ENCODE assay signal across 26 mouse cellular contexts in the genomic region with DNA sequence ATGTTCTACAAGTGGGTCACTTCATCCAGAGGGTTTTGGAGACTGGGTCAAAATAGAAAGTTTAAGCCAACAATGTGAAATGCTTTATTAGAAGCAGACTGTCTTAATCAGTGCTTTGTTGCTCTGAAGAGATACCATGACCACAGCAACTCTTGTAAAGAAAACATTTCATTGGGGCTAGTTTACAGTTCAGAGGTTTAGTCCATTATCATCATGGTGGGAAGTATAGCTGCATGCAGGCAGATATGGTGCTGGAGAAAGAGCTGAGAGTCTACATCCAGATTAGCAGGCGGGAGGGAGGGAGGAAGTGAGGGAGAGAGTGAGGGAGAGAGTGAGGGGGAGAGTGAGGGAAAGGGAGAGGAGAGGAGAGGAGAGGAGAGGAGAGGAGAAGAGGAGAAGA.
"Had no signal": no experiment of that assay in that cellular context is flagged by ENCODE, and none has a peak within 500 bp of the region (broad histone marks: within the 10 kb centered on the region; RNA-seq: fewer than 3 reads in every experiment).

No protein-coding gene starts in this region.

- H3K27ac ChIP-seq: embryonic facial prominence, embryonic 10.5 days; embryonic facial prominence, embryonic 12.5 days; embryonic facial prominence, embryonic 13.5 days; embryonic facial prominence, embryonic 15.5 days; forebrain, embryonic 10.5 days; forebrain, embryonic 13.5 days; forebrain, embryonic 15.5 days; gastrocnemius, adult 2 months; heart, adult 2 months; heart, embryonic 10.5 days had no signal

- DNase-seq: cerebellum, adult 9-10 months; cerebellum, postnatal 10 days; cerebellum, postnatal 14 days; cerebellum, postnatal 25 days; cerebellum, postnatal 36 days; embryo, embryonic 11 days; forebrain, postnatal 0 days; gastrocnemius, adult 2 months; gastrocnemius, postnatal 10 days; gastrocnemius, postnatal 14 days; gastrocnemius, postnatal 25 days; gastrocnemius, postnatal 36 days; heart, adult 11 months; heart, adult 18-20 months; heart, adult 2 months had no signal

- H3K4me3 ChIP-seq: embryonic facial prominence, embryonic 10.5 days; embryonic facial prominence, embryonic 12.5 days; embryonic facial prominence, embryonic 13.5 days; embryonic facial prominence, embryonic 15.5 days; erythroblast, embryonic 14.5 days; forebrain, embryonic 10.5 days; forebrain, embryonic 13.5 days; forebrain, embryonic 15.5 days; gastrocnemius, adult 2 months; heart, adult 2 months; heart, embryonic 10.5 days had no signal

- H3K9ac ChIP-seq: embryonic facial prominence, embryonic 12.5 days; embryonic facial prominence, embryonic 13.5 days; embryonic facial prominence, embryonic 15.5 days; forebrain, embryonic 13.5 days; forebrain, embryonic 15.5 days; forebrain, postnatal 0 days had no signal

- H3K4me2 ChIP-seq: embryonic facial prominence, embryonic 12.5 days; embryonic facial prominence, embryonic 13.5 days; embryonic facial prominence, embryonic 15.5 days; forebrain, embryonic 13.5 days; forebrain, embryonic 15.5 days had no signal

- H3K27me3 ChIP-seq: embryonic facial prominence, embryonic 12.5 days; embryonic facial prominence, embryonic 13.5 days; embryonic facial prominence, embryonic 15.5 days; forebrain, embryonic 13.5 days; forebrain, embryonic 15.5 days had no signal

- ATAC-seq: forebrain, embryonic 13.5 days; forebrain, embryonic 14.5 days; forebrain, embryonic 15.5 days; forebrain, embryonic 16.5 days; forebrain, postnatal 0 days had no signal

- H3K9me3 ChIP-seq: embryonic facial prominence, embryonic 10.5 days; embryonic facial prominence, embryonic 12.5 days; embryonic facial prominence, embryonic 13.5 days; embryonic facial prominence, embryonic 15.5 days; forebrain, embryonic 10.5 days; forebrain, embryonic 13.5 days; forebrain, embryonic 15.5 days; heart, embryonic 10.5 days had no signal

- H3K36me3 ChIP-seq: embryonic facial prominence, embryonic 10.5 days; embryonic facial prominence, embryonic 12.5 days; embryonic facial prominence, embryonic 13.5 days; embryonic facial prominence, embryonic 15.5 days; forebrain, embryonic 10.5 days; forebrain, embryonic 15.5 days; heart, embryonic 10.5 days had no signal
